Mouse (Mus musculus): ENCODE measurements around the gene Gm10972.
"Not testable (repeated sequence)": the region's sequence is repeated elsewhere in the genome, so short reads cannot be mapped to it uniquely, and the experiment has no call there.

Gm10972 gene

DNA sequence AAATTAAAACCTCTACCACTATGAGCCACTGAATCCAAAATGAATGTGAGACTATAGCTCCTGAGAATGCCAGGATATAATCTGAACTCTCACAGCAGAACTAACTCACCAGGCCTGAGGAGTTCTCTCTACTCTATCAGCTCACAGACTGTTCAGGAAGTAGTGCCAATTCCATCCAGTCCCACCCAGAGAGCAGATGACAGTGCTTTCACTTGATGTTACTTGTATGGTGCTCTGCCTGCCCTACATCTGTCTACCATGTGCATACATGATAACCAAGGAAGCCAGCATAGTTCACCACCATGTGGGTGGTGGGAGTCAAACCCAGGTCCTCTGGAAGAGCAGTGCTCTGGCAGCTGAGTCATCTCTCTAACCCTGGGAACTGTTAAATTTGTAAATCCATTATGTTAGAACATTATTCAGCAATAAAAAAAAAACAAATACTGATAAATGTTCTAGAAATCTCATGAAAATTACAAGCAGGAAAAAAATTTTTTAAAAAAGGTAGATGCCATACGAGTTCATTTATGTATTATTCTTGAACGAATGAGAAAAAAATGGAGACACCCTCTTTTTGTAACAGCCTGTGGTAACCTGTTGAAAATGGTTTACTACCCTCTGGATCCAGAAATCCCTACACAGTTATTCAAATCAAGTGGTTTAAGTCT lies at the start of gene Gm10972:
Gene Gm10972 (plus strand): TSS at position 618 of the 668 bp plus-strand sequence.
- DNase-seq (ENCODE audit: low read depth, low spot score), result not testable (repeated sequence)

DNA sequence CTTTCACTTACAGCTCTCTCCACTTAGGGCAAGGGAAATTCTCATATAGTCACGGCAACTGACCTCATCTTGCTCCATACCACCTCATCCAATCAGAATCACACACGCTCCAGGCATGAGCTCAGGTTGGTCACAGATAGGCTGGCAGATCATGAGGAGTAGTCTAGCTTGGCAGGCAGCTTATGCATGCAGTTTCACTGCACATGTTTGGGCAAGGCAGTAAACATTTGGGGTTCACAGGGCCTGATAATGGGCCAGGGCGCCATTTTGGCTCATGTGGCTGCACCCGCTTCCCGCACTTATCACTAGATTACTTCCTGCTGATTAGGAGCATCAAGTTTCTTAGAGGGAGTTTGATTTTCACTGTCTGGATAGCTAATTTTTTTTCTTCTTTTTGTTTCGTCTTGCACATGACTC lies 47.0 kb upstream of the Gm10972 start:
- DNase-seq (ENCODE audit: low read depth, low spot score), result no peak

DNA sequence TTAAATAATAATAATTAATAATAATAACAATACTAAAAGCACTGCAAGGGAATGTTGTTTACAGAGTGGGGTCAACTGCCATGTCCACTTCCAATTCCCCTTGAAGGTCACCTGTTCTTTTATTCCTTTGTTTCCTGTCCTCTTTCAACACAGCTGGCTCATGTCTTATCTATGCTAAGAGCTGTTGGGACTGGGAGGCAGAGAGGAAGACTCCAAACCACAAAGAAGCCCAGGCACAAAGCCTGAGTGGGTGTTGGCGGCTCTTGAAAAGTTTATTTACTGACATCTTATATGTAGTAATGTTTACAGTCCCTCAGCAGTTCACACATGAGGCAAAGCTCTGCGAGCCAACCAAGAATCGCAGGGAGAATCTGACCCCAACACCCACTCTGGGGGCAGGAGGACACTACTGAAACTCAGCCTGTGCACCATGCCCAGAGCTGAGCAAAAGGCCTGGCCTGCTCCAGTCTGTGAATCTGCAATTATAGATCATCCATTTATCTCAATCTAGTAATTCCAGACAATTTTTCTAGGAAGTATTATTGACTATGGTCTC lies 45.6 kb upstream of the Gm10972 start:
- DNase-seq (ENCODE audit: low read depth, low spot score), result no peak

DNA sequence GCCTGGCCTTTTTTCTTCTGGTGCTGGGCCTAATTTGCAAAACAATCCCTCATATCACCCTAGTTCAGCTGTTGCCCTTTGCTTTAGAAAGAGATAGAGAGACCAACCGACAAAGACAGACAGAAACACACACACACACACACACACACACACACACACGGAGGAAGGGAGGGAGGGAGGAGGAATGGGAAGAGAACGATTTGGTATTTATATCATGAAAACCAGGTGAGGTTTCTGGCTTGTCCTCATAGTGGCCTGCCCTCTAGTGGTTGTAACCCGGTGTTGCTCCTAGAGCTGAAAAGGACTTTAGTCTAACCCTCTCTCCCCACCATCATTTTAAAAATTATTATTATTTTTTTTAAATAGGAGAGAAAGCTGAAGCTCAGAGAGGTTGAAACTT lies 41.0 kb upstream of the Gm10972 start:
- DNase-seq (ENCODE audit: low read depth, low spot score), result peak; percentile 47

DNA sequence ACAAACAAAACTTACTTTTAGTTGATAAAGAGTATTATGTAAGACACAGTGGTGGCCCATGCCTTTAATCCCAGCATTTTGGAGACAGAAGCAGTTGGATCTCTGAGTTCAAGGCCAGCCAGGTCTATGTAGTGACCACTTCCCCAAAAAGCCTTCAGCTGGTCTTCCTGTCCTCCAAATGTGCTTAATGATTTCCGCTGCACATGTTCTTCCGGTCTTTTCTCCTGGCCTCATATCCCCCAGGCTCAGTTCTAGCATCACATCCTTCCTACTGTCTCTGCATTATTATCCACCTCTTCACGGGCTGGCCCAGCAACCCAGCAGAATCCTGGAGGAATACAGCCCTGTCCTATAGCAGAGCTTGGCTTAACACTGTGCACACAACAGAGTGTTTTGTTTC lies 33.3 kb upstream of the Gm10972 start:
- DNase-seq (ENCODE audit: low read depth, low spot score), result no peak

DNA sequence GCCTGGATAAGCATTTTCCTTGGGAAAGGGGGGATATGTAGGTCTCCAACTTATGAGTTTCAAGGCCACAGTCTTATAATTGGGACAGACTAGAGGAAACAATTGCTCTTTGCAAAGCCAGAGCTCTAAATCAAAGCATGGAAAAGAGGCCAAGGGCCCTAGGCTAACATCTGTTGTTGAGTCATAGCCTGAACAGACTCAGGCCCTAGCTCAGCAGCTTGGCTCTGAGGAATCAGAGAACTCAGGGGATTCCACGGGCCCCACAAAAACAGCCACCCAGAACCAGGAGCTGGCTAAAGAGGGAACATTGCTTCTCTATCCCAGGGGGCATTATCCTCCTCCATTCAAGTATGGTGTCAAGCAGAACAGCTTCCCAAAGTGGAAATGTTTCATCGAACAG lies 32.3 kb upstream of the Gm10972 start:
- no peak for DNase-seq (ENCODE audit: low read depth, low spot score)

DNA sequence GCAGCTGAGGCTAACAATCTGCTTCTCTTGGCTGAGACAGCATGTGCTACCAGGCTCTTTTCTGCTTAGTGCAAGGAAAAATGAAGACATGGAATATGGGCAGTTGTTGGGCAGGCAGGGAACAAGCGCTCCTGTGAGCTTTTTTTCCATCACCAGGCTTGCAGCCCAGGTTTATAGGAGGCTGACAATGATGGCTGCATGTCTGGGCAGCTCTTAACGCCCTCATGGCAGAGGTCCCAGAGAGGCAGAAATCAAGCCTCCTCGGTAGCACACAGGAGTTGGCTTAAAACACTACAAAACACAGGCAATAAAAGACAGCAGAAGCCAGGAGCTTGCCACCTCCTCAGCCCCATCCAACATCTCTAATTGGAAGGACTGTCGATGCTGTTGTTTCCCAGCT lies 31.6 kb upstream of the Gm10972 start:
- no peak for DNase-seq (ENCODE audit: low read depth, low spot score)

DNA sequence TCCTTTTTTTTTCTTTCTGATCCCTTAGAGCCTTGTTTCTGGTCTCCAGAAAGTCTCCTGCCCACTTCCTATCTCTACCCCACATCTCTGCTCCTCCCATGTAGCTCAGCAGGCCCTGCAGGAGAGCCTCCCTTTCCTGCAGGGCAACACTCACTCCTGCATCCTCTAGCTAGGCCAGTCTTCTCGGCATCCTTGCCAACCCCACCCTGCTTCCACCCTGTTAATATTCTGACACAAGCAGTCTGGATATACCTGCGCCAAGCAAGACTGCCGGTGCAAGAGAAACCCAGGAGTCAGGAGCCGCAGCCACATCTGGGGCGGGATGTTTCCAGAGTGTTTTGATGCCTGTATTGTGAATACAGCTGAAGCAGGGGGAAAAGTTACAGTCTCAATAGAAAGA lies 31.1 kb upstream of the Gm10972 start:
- no peak for DNase-seq (ENCODE audit: low read depth, low spot score)

DNA sequence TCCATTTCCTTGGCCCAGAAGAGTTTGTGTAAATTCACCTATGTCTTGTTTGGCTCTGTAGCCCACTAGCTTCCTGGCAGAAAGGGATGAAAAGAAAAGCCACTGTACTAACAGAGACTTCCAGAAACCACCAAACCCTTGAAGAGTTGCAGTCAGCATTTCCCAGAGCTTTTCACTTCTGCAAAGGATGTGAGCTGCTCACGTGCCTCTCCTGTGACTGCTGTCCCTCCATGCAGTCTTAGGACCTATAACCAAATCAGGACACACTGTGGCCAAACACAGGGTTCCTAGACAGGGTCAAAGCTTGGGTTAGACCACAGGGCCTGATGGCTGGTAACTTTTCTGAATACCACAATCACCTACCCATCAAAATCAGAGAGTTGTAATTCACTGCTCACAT lies 30.6 kb upstream of the Gm10972 start:
- no peak for DNase-seq (ENCODE audit: low read depth, low spot score)

DNA sequence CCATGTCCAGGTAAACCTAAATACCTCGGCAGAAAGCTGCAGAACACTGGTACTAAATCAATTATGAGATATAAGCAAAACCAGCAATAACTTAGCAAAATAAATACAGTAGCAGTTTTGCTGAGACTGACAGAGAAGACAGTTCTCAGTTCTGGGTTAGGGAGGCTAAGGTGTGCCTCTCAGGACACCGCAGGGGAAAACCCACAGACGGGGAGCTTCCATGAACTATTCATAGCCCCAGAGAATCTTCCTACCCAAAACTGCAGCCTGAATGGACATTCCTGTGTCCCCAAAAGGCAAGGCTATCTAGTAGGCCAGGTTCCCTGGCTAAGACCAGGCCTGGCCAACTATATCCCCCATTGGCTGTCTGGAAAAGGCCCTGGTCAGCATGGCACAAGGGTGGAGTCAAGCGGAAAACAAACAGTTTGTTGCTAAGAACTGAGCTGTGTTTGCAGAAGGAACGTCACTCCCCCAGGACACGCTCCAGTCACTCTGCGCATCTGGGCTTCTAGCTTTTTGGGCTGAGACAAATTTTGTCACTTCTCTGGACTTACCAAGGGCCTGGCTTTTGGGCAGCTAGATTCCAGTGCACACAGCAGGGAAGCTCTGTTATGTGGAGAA lies 29.5 kb upstream of the Gm10972 start:
- no peak for DNase-seq (ENCODE audit: low read depth, low spot score)

DNA sequence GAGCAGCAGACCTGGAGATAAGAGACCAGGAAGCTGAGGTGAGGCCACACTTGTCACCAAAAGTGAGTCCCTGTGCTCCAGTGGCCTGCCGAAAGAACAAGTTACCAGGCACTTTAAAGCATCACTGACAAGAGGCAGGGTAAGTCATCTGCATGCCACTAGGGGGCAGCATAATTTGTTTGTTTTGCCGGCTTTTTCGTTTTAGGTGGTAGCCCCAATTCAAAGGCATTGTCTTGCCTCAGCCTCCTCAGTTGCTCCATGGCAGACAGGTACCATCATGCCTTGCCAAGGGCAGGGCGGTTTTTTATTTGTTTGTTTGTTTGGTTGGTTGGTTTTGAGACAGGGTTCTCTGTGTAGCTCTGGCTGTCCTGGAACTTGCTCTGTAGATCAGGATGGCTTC lies 26.2 kb upstream of the Gm10972 start:
- peak; percentile 21 for DNase-seq (ENCODE audit: low read depth, low spot score)

DNA sequence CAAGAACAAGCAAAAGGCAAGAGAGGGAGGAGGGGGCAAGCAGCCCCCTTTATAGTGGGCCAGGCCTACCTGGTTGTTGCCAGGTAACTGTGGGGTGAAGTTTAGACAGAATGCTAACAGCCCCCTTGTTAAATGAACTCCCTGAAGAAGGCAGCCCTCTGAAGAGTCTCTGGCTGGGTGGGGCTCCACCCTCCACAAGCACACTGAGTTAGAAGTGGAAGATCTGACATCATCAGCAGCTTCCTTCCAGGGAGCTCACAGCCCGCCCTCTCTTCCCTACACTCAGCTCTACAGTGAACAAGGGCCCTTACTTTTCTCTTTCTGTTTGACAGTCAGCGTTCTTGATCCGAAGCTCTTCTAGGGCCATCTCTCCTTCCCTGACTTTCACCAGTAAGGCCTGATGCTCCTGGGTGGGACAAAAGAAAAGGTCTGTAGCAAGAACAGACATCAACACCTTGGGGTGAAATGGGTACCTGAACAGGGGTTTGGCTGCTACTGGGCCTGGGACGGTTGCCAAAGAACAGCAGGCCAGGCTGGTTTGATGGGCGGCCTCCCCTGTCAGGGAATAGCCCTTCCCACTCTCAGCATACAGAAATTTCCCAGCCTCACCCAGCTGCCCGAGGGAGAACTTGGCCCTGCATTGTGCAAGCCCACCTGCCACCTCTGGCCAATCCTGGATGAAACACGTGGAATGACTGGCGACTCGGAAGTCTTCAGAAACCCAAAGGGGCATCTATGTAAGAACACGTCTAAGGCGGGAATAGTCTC lies 21.0 kb upstream of the Gm10972 start:
- no peak for DNase-seq (ENCODE audit: low read depth, low spot score)

DNA sequence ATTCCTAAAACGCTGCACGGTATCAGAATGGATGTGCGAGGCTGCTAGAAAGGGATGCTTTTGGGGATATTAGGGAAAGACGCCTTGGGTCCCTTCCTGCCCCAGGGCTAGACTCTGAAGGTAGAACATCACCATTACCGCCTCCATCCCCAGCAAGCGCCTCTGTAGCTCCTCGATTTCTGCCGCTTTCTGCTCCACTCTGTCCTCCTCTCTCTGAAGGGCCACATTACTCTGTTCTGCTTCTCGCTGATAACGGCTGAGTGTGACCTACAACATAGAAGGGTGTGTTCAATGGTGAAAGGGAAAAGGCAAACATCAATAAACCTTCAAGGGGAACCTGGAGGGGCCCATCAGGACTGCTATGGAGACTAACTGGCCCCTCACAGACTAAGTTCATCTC lies 20.4 kb upstream of the Gm10972 start:
- no peak for DNase-seq (ENCODE audit: low read depth, low spot score)

DNA sequence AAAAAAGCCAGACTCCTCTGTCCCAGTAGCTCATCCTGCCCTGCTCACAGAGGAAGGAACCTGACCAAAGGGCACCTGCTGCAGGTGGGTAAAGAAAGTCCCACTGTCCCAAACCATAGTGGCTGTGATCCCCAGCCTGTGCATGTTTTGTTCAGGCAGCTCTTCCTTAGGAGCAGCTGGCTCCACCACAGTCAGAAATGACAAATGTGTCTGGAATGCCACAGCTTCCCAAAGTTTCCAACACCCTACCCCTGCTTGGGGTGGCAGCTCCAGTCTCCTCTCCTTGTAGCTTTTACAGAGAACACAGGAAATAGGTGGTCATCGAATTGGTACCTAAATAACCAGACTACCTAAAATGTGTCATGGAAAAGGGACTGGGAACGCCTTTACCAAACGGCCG lies 18.6 kb upstream of the Gm10972 start:
- no peak for DNase-seq (ENCODE audit: low read depth, low spot score)

DNA sequence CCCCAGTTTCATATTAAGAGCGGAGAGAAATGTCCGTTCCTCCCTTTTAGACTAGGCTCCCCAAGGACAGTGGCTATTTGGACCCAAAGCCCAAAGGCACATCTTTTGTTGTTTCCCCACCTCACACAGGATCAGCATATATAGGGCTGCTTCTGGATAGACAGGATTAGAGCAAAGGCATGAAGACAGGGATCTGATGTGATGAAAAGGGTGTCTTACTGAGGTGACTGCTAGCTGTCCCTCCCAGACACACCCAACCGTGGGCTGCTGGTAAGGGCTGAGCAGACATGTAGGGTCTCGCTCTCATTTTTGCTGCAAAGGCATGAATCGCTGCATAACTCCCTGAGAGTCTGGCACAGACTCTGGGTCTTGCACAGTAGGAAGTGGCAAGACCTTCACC lies 14.2 kb upstream of the Gm10972 start:
- DNase-seq (ENCODE audit: low read depth, low spot score), result no peak

DNA sequence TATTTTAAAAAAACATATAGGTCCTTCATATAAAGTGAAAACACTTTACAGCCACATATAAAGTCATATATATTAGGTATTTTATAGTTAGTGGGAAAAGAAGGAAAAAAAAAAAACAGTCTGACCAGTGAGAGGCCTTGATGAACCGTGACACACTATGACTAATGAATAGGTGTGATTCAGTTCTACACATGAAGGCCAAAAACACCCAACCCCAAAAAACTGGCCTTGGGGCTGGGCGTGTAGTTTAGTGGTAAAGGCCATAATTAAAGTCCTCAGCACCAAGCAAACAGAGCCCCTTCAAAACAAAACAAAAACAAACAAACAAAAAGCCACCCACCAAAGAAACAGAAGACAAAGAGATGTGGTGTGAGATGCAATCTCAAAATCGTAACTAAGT lies 13.0 kb upstream of the Gm10972 start:
- no peak for DNase-seq (ENCODE audit: low read depth, low spot score)

DNA sequence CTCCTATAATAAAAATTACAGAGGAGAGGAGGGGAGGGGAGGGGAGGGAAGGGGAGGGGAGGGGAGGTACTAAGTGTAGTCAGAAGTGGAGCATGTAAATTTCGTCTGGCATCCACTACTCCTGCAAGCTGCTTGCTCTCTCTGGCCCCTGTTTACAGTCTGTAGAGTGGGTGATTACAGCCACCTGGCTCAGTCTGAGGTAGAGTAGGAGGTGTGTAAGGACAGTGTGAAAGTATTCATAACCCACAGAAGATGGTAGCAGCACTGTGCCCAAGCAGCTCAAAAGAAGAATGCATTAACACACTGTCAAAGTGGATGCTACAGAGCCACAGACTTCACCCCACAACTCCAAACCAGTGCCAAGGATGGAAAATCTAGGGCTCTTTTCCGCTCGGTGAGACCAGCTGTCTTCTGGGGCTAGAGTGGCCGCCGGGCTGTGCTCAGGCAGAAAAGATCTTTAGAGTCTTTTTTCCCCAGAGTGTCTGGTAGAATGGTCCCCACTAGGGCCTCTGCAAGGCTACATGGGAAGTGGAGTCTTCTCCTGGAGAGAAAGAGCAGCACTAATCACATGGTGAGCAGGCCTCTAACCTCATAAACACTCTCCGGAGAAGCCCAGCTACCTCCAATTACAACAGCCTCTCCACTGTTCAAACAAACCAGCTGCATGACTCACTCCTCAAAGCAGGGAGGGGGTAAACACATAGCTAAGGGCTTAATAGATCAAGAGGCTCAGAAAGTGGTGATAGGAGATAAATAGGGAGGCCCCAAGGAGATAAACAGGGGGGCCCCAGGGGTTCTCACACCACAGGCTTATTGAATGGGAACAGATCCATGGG lies 6.1 kb downstream of the Gm10972 start:
- peak; percentile 58 for DNase-seq (ENCODE audit: low read depth, low spot score)

DNA sequence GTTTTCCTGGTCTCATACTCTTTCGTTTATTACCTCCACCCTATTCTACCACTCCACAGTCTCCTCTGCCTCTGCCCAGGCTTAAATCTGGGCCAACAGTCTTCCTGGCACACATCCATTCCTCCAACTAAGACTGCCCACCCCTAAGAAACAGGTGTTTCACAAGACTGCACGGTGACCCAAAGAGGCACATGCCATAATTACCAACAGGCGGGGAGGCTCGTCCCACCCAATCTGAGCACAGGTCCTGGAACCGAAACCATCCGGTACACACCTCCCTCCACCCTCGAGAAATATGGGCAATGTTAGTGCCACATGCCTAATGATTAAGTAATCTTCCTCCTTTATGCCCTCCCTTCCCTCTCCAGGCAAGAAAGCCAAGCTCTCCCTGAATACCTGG lies 7.5 kb downstream of the Gm10972 start:
- DNase-seq (ENCODE audit: low read depth, low spot score), result no peak

DNA sequence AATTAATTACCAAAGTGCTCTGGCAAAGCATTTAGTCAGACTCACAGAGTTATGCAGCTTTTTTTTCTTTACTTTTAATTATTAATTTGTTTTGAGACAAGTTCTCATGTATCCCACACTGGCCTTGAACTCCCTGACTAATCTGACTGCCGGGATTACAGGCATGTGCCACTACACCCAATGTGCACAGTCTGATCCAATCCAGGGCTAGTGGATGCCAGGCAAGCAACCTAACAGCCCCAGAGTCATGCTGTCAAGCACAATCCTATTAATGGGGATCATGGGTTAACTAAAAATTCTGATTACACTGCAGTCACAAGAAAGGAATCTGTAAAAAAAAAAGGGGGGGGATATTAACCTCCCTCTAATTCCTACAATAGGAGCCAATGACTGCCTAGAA lies 11.1 kb downstream of the Gm10972 start:
- not testable (repeated sequence) for DNase-seq (ENCODE audit: low read depth, low spot score)

DNA sequence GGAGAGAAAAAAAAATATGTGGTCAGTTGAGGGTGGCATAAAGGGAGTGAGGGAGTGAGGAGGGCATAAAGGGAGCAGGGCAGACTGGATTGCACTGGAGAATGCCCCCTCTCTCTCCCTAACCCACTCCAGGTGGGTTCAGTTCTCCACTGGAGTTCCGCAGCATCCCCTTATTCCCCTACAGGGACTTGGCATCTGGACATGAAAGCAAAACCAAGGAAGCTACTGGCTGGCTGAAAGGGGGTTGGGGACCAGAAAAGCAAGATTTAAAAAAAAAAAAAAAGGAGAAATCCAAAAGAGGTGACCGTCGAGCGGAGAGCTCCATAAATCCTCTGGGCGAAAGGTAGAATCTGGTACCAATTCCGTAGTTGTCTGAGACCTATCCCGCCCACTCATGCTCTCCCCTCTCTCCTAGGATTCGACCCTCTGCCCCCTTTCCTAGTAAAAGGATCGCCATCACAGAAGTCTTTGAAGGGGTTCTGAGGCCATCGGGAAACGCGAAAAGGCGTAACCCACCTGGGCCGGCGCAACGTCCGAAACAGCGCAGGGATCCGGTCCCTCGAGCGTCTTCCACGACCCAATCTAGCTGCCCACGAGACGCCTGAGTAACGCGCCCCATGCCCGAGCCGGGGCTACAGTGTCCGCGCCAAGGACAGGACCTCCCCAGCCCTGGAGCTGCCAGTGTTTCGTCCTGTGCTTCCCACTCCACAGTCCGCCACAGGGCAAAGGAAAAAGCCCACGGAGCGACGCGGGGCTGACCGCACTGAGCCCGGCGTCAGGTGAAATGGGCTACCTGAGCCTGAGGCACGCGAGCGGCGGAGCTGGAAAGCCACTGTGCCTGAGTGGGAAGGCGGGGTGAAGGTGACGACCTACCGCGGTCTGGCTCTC lies 15.2 kb downstream of the Gm10972 start:
- DNase-seq (ENCODE audit: low read depth, low spot score), result not testable (repeated sequence)

DNA sequence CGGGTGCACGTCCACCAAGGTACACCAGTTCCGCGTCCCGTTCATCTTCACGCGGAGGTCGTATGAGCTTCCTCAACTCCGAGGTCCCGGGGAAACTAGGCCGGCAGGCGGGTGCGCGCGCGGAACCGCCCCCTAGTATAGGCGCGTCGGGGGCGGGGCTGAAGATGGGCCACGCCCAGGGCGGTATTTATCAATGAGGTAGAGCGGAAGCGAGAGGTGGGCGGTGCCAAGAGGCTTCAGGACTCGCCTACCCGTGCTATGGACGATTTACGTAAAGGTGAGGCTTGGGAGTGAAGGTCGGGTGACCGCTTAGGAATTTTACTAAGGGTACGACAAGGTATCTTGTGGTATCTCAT lies 15.8 kb downstream of the Gm10972 start, which contains the start of gene Tuft1:
Gene Tuft1 (minus strand): TSS at position 133 of the 356 bp plus-strand sequence.
- not testable (repeated sequence) for DNase-seq (ENCODE audit: low read depth, low spot score)

Measured in forelimb bud, embryonic 11.5 days (tissue).